Mouse (Mus musculus): ENCODE results near the gene Scrt2. TPM values are rescaled to one million over a fixed set of nuclear protein-coding genes. Genes with fewer than 3 reads are reported as not detected.

The Scrt2 gene
- polyA plus RNA-seq, 1 experiment: 88.8 TPM

GRCm38 (mm10) chr2:152082456-152083285 is 1.3 kb downstream of the Scrt2 start:
- no peak for TF ChIP-seq CTCF (IDR thresholded peaks at IDR 0.05; ENCODE audit: borderline replicate concordance, extremely low read depth, insufficient read depth, insufficient read length)
- TF ChIP-seq POLR2A (IDR thresholded peaks at IDR 0.05; ENCODE audit: borderline replicate concordance, extremely low read depth, insufficient read depth, insufficient read length, poor library complexity, severe bottlenecking): no peak
- DNase-seq (ENCODE audit: low read depth): peak; percentile 77

- TF ChIP-seq CTCF (IDR thresholded peaks at IDR 0.05; ENCODE audit: borderline replicate concordance, extremely low read depth, insufficient read depth, insufficient read length) (no peak), POLR2A (IDR thresholded peaks at IDR 0.05; ENCODE audit: borderline replicate concordance, extremely low read depth, insufficient read depth, insufficient read length, poor library complexity, severe bottlenecking) (no peak)
- DNase-seq (ENCODE audit: low read depth): no peak
These were observed 2.1 kb downstream of the Scrt2 start for GRCm38 (mm10) chr2:152083411-152083810.

- no peak for TF ChIP-seq POLR2A (IDR thresholded peaks at IDR 0.05; ENCODE audit: borderline replicate concordance, extremely low read depth, insufficient read depth, insufficient read length, poor library complexity, severe bottlenecking)
- TF ChIP-seq CTCF (IDR thresholded peaks at IDR 0.05; ENCODE audit: borderline replicate concordance, extremely low read depth, insufficient read depth, insufficient read length): no peak
These were observed 3.0 kb downstream of the Scrt2 start for GRCm38 (mm10) chr2:152084298-152084697.

GRCm38 (mm10) chr2:152085414-152085813 is 4.1 kb downstream of the Scrt2 start:
- no peak for DNase-seq (ENCODE audit: low read depth)
- TF ChIP-seq POLR2A (IDR thresholded peaks at IDR 0.05; ENCODE audit: borderline replicate concordance, extremely low read depth, insufficient read depth, insufficient read length, poor library complexity, severe bottlenecking) (no peak), CTCF (IDR thresholded peaks at IDR 0.05; ENCODE audit: borderline replicate concordance, extremely low read depth, insufficient read depth, insufficient read length) (no peak)

More at GRCm38 (mm10) chr2:152084298-152084697, 3.0 kb downstream of the Scrt2 start:
- DNase-seq (ENCODE audit: low read depth): peak; percentile 65

DNA sequence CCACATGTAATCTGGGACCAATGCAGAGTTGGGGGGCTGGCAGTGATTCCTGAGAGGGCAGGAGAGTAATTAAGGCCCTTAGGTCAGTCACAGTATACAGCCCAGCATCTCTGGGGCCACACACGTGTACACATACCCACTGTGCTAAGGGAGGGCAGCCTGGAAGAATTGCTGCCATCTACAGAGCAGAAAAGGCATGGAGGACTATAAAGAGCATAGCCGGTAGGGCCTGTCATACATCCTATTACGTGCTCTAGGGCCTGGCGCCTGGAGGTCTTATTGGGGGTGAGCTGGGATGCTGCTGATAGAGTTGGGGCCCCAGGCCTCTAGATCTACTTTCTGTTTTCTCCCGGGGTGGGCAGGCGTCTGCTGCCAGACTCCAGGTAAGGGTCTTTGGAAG is 5.1 kb downstream of the Scrt2 start:
- DNase-seq (ENCODE audit: low read depth): no peak
- TF ChIP-seq CTCF (IDR thresholded peaks at IDR 0.05; ENCODE audit: borderline replicate concordance, extremely low read depth, insufficient read depth, insufficient read length): no peak
- no peak for TF ChIP-seq POLR2A (IDR thresholded peaks at IDR 0.05; ENCODE audit: borderline replicate concordance, extremely low read depth, insufficient read depth, insufficient read length, poor library complexity, severe bottlenecking)

GRCm38 (mm10) chr2:152087111-152087510 is 5.8 kb downstream of the Scrt2 start:
- no peak for TF ChIP-seq CTCF (IDR thresholded peaks at IDR 0.05; ENCODE audit: borderline replicate concordance, extremely low read depth, insufficient read depth, insufficient read length)
- no peak for TF ChIP-seq POLR2A (IDR thresholded peaks at IDR 0.05; ENCODE audit: borderline replicate concordance, extremely low read depth, insufficient read depth, insufficient read length, poor library complexity, severe bottlenecking)
- DNase-seq (ENCODE audit: low read depth): no peak

- peak; percentile 75 for DNase-seq (ENCODE audit: low read depth)
- TF ChIP-seq POLR2A (IDR thresholded peaks at IDR 0.05; ENCODE audit: borderline replicate concordance, extremely low read depth, insufficient read depth, insufficient read length, poor library complexity, severe bottlenecking): no peak
- TF ChIP-seq CTCF (IDR thresholded peaks at IDR 0.05; ENCODE audit: borderline replicate concordance, extremely low read depth, insufficient read depth, insufficient read length): peak; percentile 86
These were observed 7.7 kb downstream of the Scrt2 start for GRCm38 (mm10) chr2:152089078-152089477.

- no peak for TF ChIP-seq CTCF (IDR thresholded peaks at IDR 0.05; ENCODE audit: borderline replicate concordance, extremely low read depth, insufficient read depth, insufficient read length)
- no peak for TF ChIP-seq POLR2A (IDR thresholded peaks at IDR 0.05; ENCODE audit: borderline replicate concordance, extremely low read depth, insufficient read depth, insufficient read length, poor library complexity, severe bottlenecking)
- no peak for DNase-seq (ENCODE audit: low read depth)
These were observed 8.3 kb downstream of the Scrt2 start for GRCm38 (mm10) chr2:152089581-152089980.

- no peak for DNase-seq (ENCODE audit: low read depth)
- TF ChIP-seq CTCF (IDR thresholded peaks at IDR 0.05; ENCODE audit: borderline replicate concordance, extremely low read depth, insufficient read depth, insufficient read length) (no peak), POLR2A (IDR thresholded peaks at IDR 0.05; ENCODE audit: borderline replicate concordance, extremely low read depth, insufficient read depth, insufficient read length, poor library complexity, severe bottlenecking) (no peak)
These were observed 9.2 kb downstream of the Scrt2 start for GRCm38 (mm10) chr2:152090486-152090885.

DNA sequence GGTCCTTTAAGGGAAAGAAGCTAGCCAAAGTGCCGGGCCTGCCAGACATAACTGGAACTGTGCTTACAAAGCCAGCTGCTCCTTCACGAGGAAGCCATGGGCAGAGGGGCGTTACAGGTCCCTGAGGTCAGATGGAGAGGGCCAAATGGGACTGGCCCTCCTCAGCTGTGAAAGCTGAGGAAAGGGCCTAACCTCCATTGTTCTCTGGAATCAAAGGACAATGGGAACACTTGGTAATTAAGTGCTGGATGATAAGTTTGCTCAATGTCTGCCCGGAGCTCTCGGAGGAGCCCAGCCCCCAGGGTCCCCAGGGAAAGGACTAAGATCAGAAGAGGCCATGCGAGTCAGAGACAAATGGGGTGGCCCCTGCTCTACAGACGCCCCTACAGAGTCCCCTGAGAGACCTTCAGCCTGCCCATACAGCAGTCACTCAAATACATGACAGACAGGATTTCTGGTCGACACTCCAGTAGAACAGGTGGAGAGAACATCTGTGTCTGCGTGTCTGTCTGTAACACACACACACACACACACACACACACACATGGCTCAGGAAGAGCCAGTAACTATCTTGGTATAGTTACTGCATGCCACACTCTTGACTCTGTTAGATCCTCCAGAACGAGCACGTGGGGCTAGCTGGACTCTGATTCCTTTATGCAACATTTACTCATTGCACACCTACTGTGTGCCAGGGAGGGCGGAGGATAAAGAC is 10.2 kb downstream of the Scrt2 start:
- DNase-seq (ENCODE audit: low read depth): no peak
- TF ChIP-seq POLR2A (IDR thresholded peaks at IDR 0.05; ENCODE audit: borderline replicate concordance, extremely low read depth, insufficient read depth, insufficient read length, poor library complexity, severe bottlenecking): no peak
- TF ChIP-seq CTCF (IDR thresholded peaks at IDR 0.05; ENCODE audit: borderline replicate concordance, extremely low read depth, insufficient read depth, insufficient read length): no peak

- no peak for DNase-seq (ENCODE audit: low read depth)
- no peak for TF ChIP-seq CTCF (IDR thresholded peaks at IDR 0.05; ENCODE audit: borderline replicate concordance, extremely low read depth, insufficient read depth, insufficient read length)
- no peak for TF ChIP-seq POLR2A (IDR thresholded peaks at IDR 0.05; ENCODE audit: borderline replicate concordance, extremely low read depth, insufficient read depth, insufficient read length, poor library complexity, severe bottlenecking)
These were observed 11.6 kb downstream of the Scrt2 start for GRCm38 (mm10) chr2:152092927-152093326.
